Mouse (Mus musculus): ENCODE measurements around the gene Gpr35.

Gpr35 gene

GRCm38 (mm10) chr1:92981056-92981845 lies 30.6 kb downstream of the Gpr35 start:
- DNase-seq (ENCODE audit: inconsistent ontology term): no peak

DNA sequence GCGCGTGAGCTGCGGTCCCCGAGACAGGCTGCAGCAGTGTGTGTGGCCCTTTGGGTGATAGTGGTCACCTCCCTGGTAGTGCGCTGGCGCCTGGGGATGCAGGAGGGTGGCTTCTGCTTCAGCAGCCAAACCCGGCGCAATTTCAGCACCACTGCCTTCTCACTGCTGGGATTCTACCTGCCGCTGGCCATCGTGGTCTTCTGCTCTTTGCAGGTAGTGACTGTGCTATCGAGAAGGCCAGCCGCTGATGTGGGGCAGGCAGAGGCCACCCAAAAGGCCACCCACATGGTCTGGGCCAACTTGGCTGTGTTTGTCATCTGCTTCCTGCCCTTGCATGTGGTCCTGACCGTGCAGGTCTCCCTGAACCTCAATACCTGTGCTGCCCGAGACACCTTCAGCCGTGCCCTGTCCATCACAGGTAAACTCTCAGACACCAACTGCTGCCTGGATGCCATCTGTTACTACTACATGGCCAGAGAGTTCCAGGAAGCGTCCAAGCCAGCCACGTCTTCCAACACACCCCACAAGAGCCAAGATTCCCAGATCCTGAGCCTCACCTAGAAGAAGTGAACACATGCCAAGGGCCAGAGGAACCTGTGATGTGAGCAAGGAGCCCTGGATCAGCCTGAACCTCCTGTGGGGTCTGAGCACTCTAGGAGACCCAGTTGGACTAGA lies 32.4 kb downstream of the Gpr35 start:
- DNase-seq (ENCODE audit: inconsistent ontology term): no peak

DNA sequence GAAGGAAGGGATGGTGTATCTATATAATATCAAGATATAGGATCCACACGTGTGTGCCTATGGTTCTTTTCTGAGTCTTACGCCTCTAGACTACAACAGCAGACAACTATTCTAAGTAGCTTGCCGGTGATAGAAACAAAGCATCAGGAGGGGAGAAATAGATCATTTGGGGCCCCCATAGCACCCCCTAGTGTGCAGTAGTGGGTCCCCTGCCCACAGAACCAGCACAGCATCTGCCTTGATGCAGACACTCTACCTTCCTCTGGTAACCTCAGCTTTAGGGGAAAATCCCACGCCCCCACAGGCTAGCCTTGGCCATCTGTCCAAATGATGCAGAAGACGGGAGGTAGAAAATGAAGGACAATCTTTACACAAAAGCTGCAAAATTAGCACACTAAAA lies 34.3 kb downstream of the Gpr35 start:
- DNase-seq (ENCODE audit: inconsistent ontology term): no peak

GRCm38 (mm10) chr1:92988894-92989293 lies 38.2 kb downstream of the Gpr35 start:
- DNase-seq (ENCODE audit: inconsistent ontology term): no peak

DNA sequence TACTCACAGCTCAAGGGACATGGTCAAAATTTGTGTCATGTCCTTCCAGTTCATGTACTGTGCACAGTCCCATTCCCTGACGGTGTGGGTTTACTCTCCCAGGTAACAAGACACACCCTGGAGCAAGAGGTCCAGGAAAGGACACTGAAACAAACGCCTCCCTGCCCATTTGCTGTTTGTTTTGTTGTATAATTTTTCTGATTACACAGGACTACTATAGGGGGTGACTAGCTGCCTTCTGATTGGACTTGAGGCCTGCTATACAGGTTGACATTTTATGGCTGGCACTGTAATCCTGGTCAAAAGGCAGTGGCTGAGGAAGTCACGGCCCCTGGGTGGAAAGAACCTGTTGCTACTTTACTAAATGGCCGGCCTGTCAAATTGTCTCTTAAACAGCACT lies 39.2 kb downstream of the Gpr35 start:
- no peak for DNase-seq (ENCODE audit: inconsistent ontology term)

GRCm38 (mm10) chr1:92992214-92992855 lies 41.7 kb downstream of the Gpr35 start:
- no peak for DNase-seq (ENCODE audit: inconsistent ontology term)

DNA sequence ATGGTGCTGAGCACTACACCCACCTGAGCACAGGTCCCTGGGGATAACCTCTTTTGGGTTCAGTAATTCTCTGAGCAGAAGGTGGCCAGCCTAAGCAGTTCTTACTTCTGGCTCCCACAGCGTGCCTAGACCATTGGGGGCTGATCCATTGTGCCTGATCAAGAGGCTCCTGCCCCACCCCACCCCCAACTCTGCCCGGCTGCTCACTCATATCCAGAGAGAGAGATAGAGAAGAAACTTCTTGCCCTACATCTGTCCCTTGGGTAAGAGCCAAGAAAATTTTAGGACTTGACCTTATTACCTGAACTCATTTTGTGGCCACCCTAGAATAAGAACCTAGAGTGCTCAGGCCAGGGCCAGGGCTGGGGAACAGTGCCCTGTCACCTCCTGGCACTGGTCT lies 42.2 kb downstream of the Gpr35 start:
- DNase-seq (ENCODE audit: inconsistent ontology term): no peak

DNA sequence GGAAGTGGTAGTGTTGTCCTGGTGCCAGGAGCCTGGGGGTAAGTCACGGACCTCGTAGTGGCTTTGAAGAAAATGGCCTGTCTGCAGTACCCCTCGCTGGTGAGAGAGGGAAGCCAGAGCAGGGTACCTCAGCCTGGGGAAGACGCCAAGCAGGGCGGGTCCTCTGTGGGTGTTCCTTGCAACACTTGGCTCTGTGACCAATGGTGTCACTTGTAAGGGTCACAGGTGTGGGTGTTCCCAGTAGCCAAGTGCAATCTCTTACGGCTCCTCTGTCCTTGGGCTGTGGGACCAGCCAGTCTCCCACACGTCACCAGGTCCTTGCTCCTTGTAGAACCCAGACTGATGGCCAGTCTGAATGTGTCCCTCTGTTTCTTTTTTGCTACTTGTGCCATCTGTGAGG lies 55.4 kb downstream of the Gpr35 start, which contains the start of gene Aqp12:
TSS of gene Aqp12 (plus strand) at position 274 of the 400 bp plus-strand sequence.
- DNase-seq (ENCODE audit: inconsistent ontology term): no peak

- DNase-seq (ENCODE audit: inconsistent ontology term): peak; percentile 33
These were observed 58.5 kb downstream of the Gpr35 start for GRCm38 (mm10) chr1:93009196-93009595.

DNA sequence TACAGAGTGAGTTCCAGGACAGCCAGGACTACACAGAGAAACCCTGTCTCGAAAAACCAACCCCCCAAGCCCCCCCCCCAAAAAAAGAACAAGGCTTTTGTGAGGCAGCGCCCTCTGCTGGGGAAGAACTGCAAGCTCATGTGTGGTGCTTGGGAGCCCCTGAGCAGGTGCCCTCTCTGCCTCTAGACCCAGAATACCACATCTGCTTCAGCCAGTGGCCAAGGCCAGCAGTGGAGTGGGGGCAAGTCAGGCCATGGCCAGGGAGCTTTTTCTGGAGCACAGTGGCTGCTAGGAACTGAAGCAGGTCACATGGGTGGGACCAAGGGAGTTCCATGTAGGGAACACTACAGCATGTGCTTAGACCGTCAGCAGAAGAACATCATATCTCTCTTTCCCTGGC lies 60.1 kb downstream of the Gpr35 start:
- DNase-seq (ENCODE audit: inconsistent ontology term): no peak

DNA sequence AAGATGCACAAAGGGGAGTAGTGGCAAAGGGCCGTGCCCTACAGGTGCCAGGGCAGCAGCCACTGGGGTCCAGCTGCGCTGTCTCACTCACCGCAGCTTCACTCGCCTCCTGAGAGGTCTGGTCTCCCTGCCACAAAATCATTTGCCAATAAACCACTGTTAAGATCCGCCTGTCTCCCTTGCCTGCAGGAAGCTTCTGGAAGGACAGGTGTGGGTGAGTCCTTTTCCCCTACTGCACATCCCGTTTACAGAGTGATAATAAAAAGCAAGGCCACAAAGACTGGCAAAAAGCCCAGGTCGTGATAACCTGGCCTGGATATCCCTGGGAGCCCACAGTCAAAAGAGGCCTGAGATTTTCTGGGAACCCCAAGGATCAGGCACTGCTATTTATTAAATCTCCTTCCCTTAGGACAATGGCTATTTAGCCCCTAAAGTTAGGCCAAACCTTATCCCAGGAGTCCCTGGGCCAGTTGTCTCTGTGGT lies 61.5 kb downstream of the Gpr35 start:
- no peak for DNase-seq (ENCODE audit: inconsistent ontology term)

GRCm38 (mm10) chr1:93013367-93013766 lies 62.7 kb downstream of the Gpr35 start:
- DNase-seq (ENCODE audit: inconsistent ontology term): no peak

- DNase-seq (ENCODE audit: inconsistent ontology term): peak; percentile 34
These were observed 63.8 kb downstream of the Gpr35 start for GRCm38 (mm10) chr1:93014460-93014859.

- DNase-seq (ENCODE audit: inconsistent ontology term): no peak
These were observed 64.5 kb downstream of the Gpr35 start for GRCm38 (mm10) chr1:93015136-93015535.

GRCm38 (mm10) chr1:93018716-93019115 lies 68.1 kb downstream of the Gpr35 start:
- no peak for DNase-seq (ENCODE audit: inconsistent ontology term)

GRCm38 (mm10) chr1:93020602-93021001 lies 69.9 kb downstream of the Gpr35 start:
- no peak for DNase-seq (ENCODE audit: inconsistent ontology term)

GRCm38 (mm10) chr1:93026600-93026999 lies 75.9 kb downstream of the Gpr35 start:
- no peak for DNase-seq (ENCODE audit: inconsistent ontology term)

GRCm38 (mm10) chr1:93029387-93029786 lies 78.7 kb downstream of the Gpr35 start:
- DNase-seq (ENCODE audit: inconsistent ontology term): no peak

DNA sequence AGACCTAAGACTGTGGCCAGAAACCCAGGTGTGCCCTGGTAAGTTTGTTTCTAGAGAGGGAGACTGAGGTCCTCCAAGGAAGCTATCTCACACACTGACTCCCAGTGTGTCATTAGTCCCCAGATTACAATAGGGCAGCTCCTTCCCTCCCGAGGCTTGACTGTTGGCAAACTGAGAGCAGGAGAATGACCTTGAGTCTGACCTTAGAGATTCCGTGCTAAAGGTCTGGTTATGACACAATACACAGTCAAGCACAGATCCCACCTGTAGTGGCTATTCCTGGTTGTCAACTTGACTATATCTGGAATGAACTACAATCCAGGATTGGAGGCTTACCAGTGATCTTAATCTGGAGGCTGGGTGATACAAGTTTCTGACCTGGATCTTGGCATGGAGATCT lies 79.4 kb downstream of the Gpr35 start:
- no peak for DNase-seq (ENCODE audit: inconsistent ontology term)

- no peak for DNase-seq (ENCODE audit: inconsistent ontology term)
These were observed 80.5 kb downstream of the Gpr35 start for GRCm38 (mm10) chr1:93031199-93031598.

- DNase-seq (ENCODE audit: inconsistent ontology term): no peak
These were observed 83.3 kb downstream of the Gpr35 start for GRCm38 (mm10) chr1:93033989-93034388.

DNA sequence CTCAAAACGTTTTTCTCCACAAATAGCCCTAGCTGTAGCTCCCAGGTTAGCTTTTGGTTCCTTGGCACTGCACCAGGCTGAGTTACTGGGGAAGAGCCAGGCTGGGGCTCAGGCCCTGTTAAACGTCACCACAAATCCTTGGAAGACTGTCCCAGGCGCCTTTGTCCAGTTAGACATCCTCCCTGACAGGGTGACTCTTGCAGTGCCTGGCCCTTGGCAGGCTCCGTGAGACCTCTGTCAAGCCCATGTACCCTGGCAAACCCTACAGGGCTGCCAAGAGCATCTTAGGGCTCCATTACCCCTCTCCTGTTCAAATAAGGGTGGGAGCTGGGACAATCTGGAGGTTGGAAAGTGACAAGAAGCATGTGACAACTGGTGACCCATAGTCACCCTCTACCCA lies 85.3 kb downstream of the Gpr35 start:
- DNase-seq (ENCODE audit: inconsistent ontology term): no peak
